Mouse (Mus musculus) MEL (cell line): ENCODE data around the gene Apba2. TPM values are rescaled to one million over a fixed set of nuclear protein-coding genes. Genes with fewer than 3 reads are reported as not detected.

Source experiments
- DNase-seq: peaks from one replicate; pipeline ENCODE4 v3.0.0; 2011; ENCODE audit warnings: low read depth, low spot score
- H3K27ac ChIP-seq: 2 replicates; pipeline ENCODE4 v1.5.1; 2012; ENCODE audit warnings: low read depth, mild to moderate bottlenecking, control low read depth, low read length, moderate library complexity; ENCODE audit not compliant: control insufficient read depth
- H3K27me3 ChIP-seq, 2 experiments: fragments of 150-350 bp in 1 of 2; sonication (generic) in 1 of 2; 2 replicates each; pipeline ENCODE4 v1.6.1; 2012; ENCODE audit warnings: low read length in 2 of 2, mild to moderate bottlenecking in 2 of 2, improper control_type of control experiment in 1 of 2, moderate library complexity in 1 of 2; ENCODE audit not compliant: insufficient read depth in 2 of 2, control insufficient read depth in 1 of 2
- H3K36me3 ChIP-seq, 2 experiments: 2 replicates each; pipeline ENCODE4 v1.6.1; 2012 to 2014; ENCODE audit warnings: low read length in 2 of 2, improper control_type of control experiment in 1 of 2, inconsistent platforms in 1 of 2, mild to moderate bottlenecking in 1 of 2; ENCODE audit not compliant: insufficient read depth in 2 of 2, control insufficient read depth in 1 of 2
- H3K4me1 ChIP-seq, 2 experiments: fragments of 150-350 bp in 1 of 2; sonication (generic) in 1 of 2; 2 replicates each; pipeline ENCODE4 v1.6.1; 2012; ENCODE audit warnings: low read length in 2 of 2, improper control_type of control experiment in 1 of 2, mild to moderate bottlenecking in 1 of 2; ENCODE audit not compliant: insufficient read depth in 2 of 2, control insufficient read depth in 1 of 2
- H3K4me3 ChIP-seq, 2 experiments: fragments of 150-350 bp in 1 of 2; sonication (generic) in 1 of 2; 2 replicates each; pipeline ENCODE4 v1.5.1; 2012; ENCODE audit warnings: low read depth in 2 of 2, low read length in 2 of 2, mild to moderate bottlenecking in 2 of 2, moderate library complexity in 2 of 2, control low read depth in 1 of 2, improper control_type of control experiment in 1 of 2; ENCODE audit not compliant: control insufficient read depth in 1 of 2, insufficient read depth in 1 of 2
- H3K79me2 ChIP-seq: 2 replicates; pipeline ENCODE4 v1.6.1; 2012; ENCODE audit warnings: mild to moderate bottlenecking, low read length, moderate library complexity; ENCODE audit not compliant: control insufficient read depth, poor library complexity, insufficient read depth
- H3K9ac ChIP-seq: 2 replicates; pipeline ENCODE4 v1.6.1; 2012; ENCODE audit warnings: low read depth, mild to moderate bottlenecking, control low read depth, low read length, moderate library complexity; ENCODE audit not compliant: control insufficient read depth, poor library complexity, severe bottlenecking
- H3K9me3 ChIP-seq: fragments of 150-350 bp; sonication (generic); replicated peaks from 2 replicates; pipeline ENCODE4 v1.6.1; 2012; ENCODE audit warnings: mild to moderate bottlenecking, low read length, improper control_type of control experiment, moderate library complexity; ENCODE audit not compliant: insufficient read depth
- BHLHE40 ChIP-seq: IDR thresholded peaks from 2 replicates; pipeline ENCODE4 v1.6.1; 2012; ENCODE audit warnings: low read depth, mild to moderate bottlenecking, inconsistent platforms, low read length, improper control_type of control experiment, borderline replicate concordance
- CHD1 ChIP-seq: IDR thresholded peaks from 2 replicates; pipeline ENCODE4 v1.6.1; 2012; ENCODE audit warnings: low read depth, mild to moderate bottlenecking, inconsistent platforms, low read length, improper control_type of control experiment
- CHD2 ChIP-seq: IDR thresholded peaks from 2 replicates; pipeline ENCODE4 v1.6.1; 2011; ENCODE audit warnings: low read length, improper control_type of control experiment
- CTCF ChIP-seq, 3 experiments: IDR thresholded peaks in 2 of 3; conservative IDR thresholded peaks in 1 of 3; 2 replicates each; pipeline ENCODE4 v1.5.1; 2011 to 2012; ENCODE audit warnings: low read length in 3 of 3, low read depth in 2 of 3, mild to moderate bottlenecking in 2 of 3, improper control_type of control experiment in 1 of 3, inconsistent platforms in 1 of 3, mixed read lengths in 1 of 3, moderate library complexity in 1 of 3; ENCODE audit not compliant: control insufficient read depth in 1 of 3, insufficient read depth in 1 of 3, poor library complexity in 1 of 3, severe bottlenecking in 1 of 3
- E2F4 ChIP-seq: IDR thresholded peaks from 2 replicates; pipeline ENCODE4 v1.6.1; 2011; ENCODE audit warnings: low read depth, low read length, improper control_type of control experiment, borderline replicate concordance
- EP300 ChIP-seq, 2 experiments: IDR thresholded peaks; 2 replicates each; pipeline ENCODE4 v1.6.1; 2011; ENCODE audit warnings: improper control_type of control experiment in 2 of 2, low read length in 2 of 2, low read depth in 1 of 2, mild to moderate bottlenecking in 1 of 2
- GABPA ChIP-seq: IDR thresholded peaks from 2 replicates; pipeline ENCODE4 v1.6.1; 2012; ENCODE audit warnings: low read depth, mild to moderate bottlenecking, inconsistent platforms, low read length, improper control_type of control experiment, moderate library complexity
- HCFC1 ChIP-seq: IDR thresholded peaks from 2 replicates; pipeline ENCODE4 v1.6.1; 2012; ENCODE audit warnings: low read depth, mild to moderate bottlenecking, inconsistent platforms, low read length, improper control_type of control experiment, moderate library complexity
- KAT2A ChIP-seq: conservative IDR thresholded peaks from 2 replicates; pipeline ENCODE4 v1.6.1; 2012; ENCODE audit warnings: low read depth, low read length, improper control_type of control experiment, inconsistent platforms
- MAFK ChIP-seq: IDR thresholded peaks from 2 replicates; pipeline ENCODE4 v1.6.1; 2011; ENCODE audit warnings: low read depth, mild to moderate bottlenecking, low read length, improper control_type of control experiment, borderline replicate concordance
- MAX ChIP-seq: IDR thresholded peaks from 2 replicates; pipeline ENCODE4 v1.6.1; 2011; ENCODE audit warnings: low read length, improper control_type of control experiment
- MEF2A ChIP-seq: IDR thresholded peaks from 2 replicates; pipeline ENCODE4 v1.6.1; 2014; ENCODE audit warnings: low read depth, mild to moderate bottlenecking, inconsistent platforms, low read length, improper control_type of control experiment; ENCODE audit not compliant: poor library complexity, insufficient replicate concordance, severe bottlenecking; ENCODE audit errors: extremely low read depth
- MYC ChIP-seq: IDR thresholded peaks from 2 replicates; pipeline ENCODE4 v1.6.1; 2011; ENCODE audit warnings: low read depth, mild to moderate bottlenecking, low read length, improper control_type of control experiment, moderate library complexity
- NELFE ChIP-seq: IDR thresholded peaks from 2 replicates; pipeline ENCODE4 v1.6.1; 2011; ENCODE audit warnings: low read depth, low read length, improper control_type of control experiment
- RAD21 ChIP-seq: IDR thresholded peaks from 2 replicates; pipeline ENCODE4 v1.6.1; 2011; ENCODE audit warnings: mild to moderate bottlenecking, low read depth, low read length, improper control_type of control experiment
- UBTF ChIP-seq: IDR thresholded peaks from 2 replicates; pipeline ENCODE4 v1.6.1; 2012; ENCODE audit warnings: low read depth, mild to moderate bottlenecking, inconsistent platforms, low read length, improper control_type of control experiment, moderate library complexity, borderline replicate concordance; ENCODE audit not compliant: insufficient read depth
- ZC3H11A ChIP-seq: IDR thresholded peaks from 2 replicates; pipeline ENCODE4 v1.6.1; 2012; ENCODE audit warnings: low read depth, mild to moderate bottlenecking, inconsistent platforms, low read length, improper control_type of control experiment
- ZMIZ1 ChIP-seq: IDR thresholded peaks from 2 replicates; pipeline ENCODE4 v1.6.1; 2012; ENCODE audit warnings: low read depth, mild to moderate bottlenecking, inconsistent platforms, low read length, improper control_type of control experiment, moderate library complexity
- ZNF384 ChIP-seq: IDR thresholded peaks from 2 replicates; pipeline ENCODE4 v1.6.1; 2012; ENCODE audit warnings: low read depth, mild to moderate bottlenecking, inconsistent platforms, low read length, improper control_type of control experiment
- polyA plus RNA-seq, 2 experiments: library from polyadenylated mRNA; stranded (reverse) in 1 of 2; unstranded in 1 of 2; fragments of >175 nt in 1 of 2; fragments of >200 nt in 1 of 2; gene quantifications; 2 replicates each; pipeline versions ENCODE4 v1.2.1 to v1.2.4; 2012; ENCODE audit warnings: low replicate concordance in 2 of 2, low read depth in 1 of 2; ENCODE audit not compliant: insufficient read length in 2 of 2, insufficient read depth in 1 of 2, missing spikeins in 1 of 2
- total RNA-seq: library from RNA; depleted of rRNA; stranded (reverse); fragments of 300-350 nt; gene quantifications from 2 replicates; pipeline ENCODE4 v1.2.3, GENCODE M21; 2012

Apba2 gene
- total and polyA plus RNA-seq, 3 experiments, result not detected

- Histone ChIP-seq H3K9me3 (no peaks in the 10 kb centered on the region), H3K4me1 (no peaks in the 10 kb centered on the region), H3K79me2 (no peaks in the 10 kb centered on the region), H3K4me3 (no peak overlapping the region), H3K36me3 (no peaks in the 10 kb centered on the region), H3K9ac (no peak overlapping the region), H3K27me3 (no peaks in the 10 kb centered on the region), H3K27ac (no peak overlapping the region)
- DNase-seq, result no peak
- no peak for TF ChIP-seq GABPA
- no peak for TF ChIP-seq MAFK
- no peak for TF ChIP-seq RAD21
- TF ChIP-seq ZMIZ1, result no peak
- TF ChIP-seq BHLHE40, result no peak
- TF ChIP-seq MAX, result no peak
- no peak for TF ChIP-seq MEF2A
- no peak for TF ChIP-seq E2F4
- TF ChIP-seq CHD2, result no peak
- no peak for TF ChIP-seq MYC
- TF ChIP-seq EP300 (IDR thresholded peaks at IDR 0.05; ENCODE audit: low read depth in 1 of 2, low read length in 2 of 2), result no peak
- no peak for TF ChIP-seq HCFC1
- no peak for TF ChIP-seq KAT2A
- TF ChIP-seq CTCF (IDR thresholded peaks at IDR 0.05 in 2 of 3, conservative IDR thresholded peaks at IDR 0.05 in 1 of 3; ENCODE audit: control insufficient read depth in 1 of 3, insufficient read depth in 1 of 3, low read depth in 2 of 3, low read length in 3 of 3, poor library complexity in 1 of 3, severe bottlenecking in 1 of 3), result no peak
- TF ChIP-seq ZNF384, result no peak
Measured at GRCm38 (mm10) chr7:64753678-64754077, 252.2 kb downstream of the Apba2 start.

GRCm38 (mm10) chr7:64754161-64754560 lies 252.7 kb downstream of the Apba2 start:
- H3K27me3 ChIP-seq, result no peaks in the 10 kb centered on the region
- no peak overlapping the region for H3K27ac ChIP-seq
- H3K4me1 ChIP-seq, result no peaks in the 10 kb centered on the region
- H3K79me2 ChIP-seq, result no peaks in the 10 kb centered on the region
- no peak overlapping the region for H3K4me3 ChIP-seq
- H3K9me3 ChIP-seq, result no peaks in the 10 kb centered on the region
- TF ChIP-seq NELFE (no peak), ZC3H11A (no peak), UBTF (no peak), GABPA (no peak), CHD1 (no peak)
- no peaks in the 10 kb centered on the region for H3K36me3 ChIP-seq
- H3K9ac ChIP-seq, result no peak overlapping the region
- no peak for DNase-seq
